Mouse (Mus musculus) layer of hippocampus, adult 2 months (tissue): Measurements from ENCODE around the gene Mosmo. TPM values are rescaled to one million over a fixed set of nuclear protein-coding genes. Genes with fewer than 3 reads are reported as not detected.

ENCODE experiments used
- DNase-seq, 2 experiments: peaks; one replicate each; pipeline ENCODE4 v3.0.0; 2022; ENCODE audit warnings: low spot score in 2 of 2
- H3K27ac ChIP-seq: fragments of 200-600 bp; 2 replicates; pipeline ENCODE4 v1.8.1; 2022
- H3K4me3 ChIP-seq: fragments of 200-600 bp; 2 replicates; pipeline ENCODE4 v1.8.1; 2022; ENCODE audit warnings: mild to moderate bottlenecking
- CTCF ChIP-seq: fragments of 200-600 bp; conservative IDR thresholded peaks from 2 replicates; pipeline ENCODE4 v1.8.1; 2022; ENCODE audit warnings: antibody characterized with exemption, mild to moderate bottlenecking, moderate library complexity
- long read RNA-seq, 2 experiments: library from polyadenylated mRNA; stranded (forward); transcript quantifications; one replicate each; pipeline ENCODE4 v2.0.0; 2021; ENCODE audit warnings: borderline mapping rate in 2 of 2
- total RNA-seq, 2 experiments: library from RNA; stranded (reverse); gene quantifications; 2 replicates each; pipeline ENCODE4 v1.2.3; 2021

Gene Mosmo
- 10 to 100 TPM; 93.5 to 99.0 TPM for total RNA-seq
- long read RNA-seq, experiment 1, full-length matches to known transcripts = 13 of 20 reads
- long read RNA-seq, experiment 1, partial matches to known transcripts = 4 of 20 reads
- long read RNA-seq, experiment 1, other reads (novel, unspliced or antisense) = 3 of 20 reads
- long read RNA-seq, experiment 2, full-length matches to known transcripts = 11 of 22 reads
- long read RNA-seq, experiment 2, partial matches to known transcripts = 1 of 22 reads
- long read RNA-seq, experiment 2, other reads (novel, unspliced or antisense) = 10 of 22 reads

DNA sequence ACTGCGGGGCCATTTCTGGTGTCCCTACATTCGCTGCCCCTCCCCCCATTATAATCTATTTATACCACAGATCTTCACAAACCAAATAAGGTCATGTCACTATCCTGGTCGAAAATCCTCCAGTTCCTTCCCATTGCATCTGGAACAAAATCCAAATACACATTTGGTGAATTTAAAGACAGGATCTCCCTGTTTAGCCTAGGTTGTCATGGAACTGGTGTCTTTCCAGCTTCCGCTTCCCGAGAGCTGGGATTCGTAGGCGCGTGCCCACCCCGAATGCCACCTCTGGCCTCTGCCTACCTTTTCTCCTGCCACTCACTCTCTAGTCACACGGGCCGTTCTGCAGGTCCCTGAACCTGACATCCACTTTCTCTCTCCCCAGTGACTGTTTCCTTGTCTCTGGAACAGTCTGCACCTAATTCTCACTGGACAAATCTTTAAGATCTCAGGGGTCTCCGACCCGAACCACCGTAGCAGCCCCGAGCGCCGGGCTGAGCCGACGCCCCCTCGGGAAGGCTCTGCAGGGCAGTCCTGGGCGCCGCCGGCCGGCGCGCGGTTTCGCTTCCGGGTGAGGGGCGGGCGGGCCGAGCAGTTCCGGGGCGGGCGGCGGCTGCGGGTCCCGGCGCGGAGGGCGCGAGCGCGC lies at the start of gene Mosmo:
Mosmo (plus strand) TSS at position 618 of the 643 bp plus-strand sequence.
- Histone ChIP-seq H3K4me3 (peak within 1 kb of the TSS; percentile 94), H3K27ac (peak within 1 kb of the TSS; percentile 95)
- TF ChIP-seq CTCF = no peak
- peak; percentile 21 to 72 for DNase-seq

DNA sequence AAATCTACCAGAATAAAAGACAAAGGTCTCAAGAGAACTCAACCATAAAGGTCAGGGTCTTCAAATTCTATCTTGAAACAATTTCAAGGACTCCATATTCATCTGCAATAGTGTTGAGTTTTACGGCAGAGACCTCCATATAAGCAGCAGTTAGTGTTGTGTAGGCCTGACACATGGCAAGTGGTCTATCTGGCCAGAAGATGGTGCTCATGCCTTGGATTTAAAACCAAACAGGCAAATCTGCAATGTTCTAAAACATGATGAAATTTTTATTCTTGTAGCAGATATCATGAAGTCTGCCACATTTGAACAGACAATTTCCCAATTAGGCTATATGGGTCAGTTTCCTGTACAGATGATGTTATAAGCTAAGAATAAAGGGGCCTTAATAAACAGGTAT lies 44.9 kb upstream of the Mosmo start:
- DNase-seq = peak; percentile 52 to 54
- Histone ChIP-seq H3K4me3 (no peak overlapping the region), H3K27ac (0 out of 2 replicates have a peak overlapping the region, but pooled peaks have one; percentile 36)
- peak; percentile 81 for TF ChIP-seq CTCF

DNA sequence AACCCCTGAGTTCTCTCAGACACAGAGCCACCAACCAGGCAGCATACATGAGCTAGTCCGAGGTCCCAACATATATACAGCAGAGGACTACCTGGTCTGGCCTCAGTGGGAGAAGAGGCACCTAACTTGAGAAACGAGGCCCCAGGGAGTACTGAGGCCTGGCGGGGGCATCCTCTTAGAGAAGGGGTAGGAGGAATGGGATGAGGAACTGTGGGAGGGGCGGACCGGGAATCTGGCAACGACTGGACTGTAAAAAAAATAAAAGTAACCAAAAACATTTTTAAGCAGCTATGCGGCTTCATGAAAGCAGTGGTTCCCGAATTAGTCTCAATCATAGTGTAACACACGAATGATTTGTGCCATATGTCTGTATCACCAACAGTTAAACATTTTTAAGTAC lies 43.1 kb upstream of the Mosmo start:
- DNase-seq = no peak
- Histone ChIP-seq H3K4me3 (peak overlapping the region; percentile 82), H3K27ac (peak overlapping the region; percentile 96)
- no peak for TF ChIP-seq CTCF

GRCm38 (mm10) chr7:120634711-120635361 lies 42.6 kb upstream of the Mosmo start, which contains the start of gene Uqcrc2:
Gene Uqcrc2, plus strand, starts transcription at chr7:120635176.
- H3K27ac ChIP-seq = peak within 1 kb of the TSS; percentile 96
- TF ChIP-seq CTCF = peak; percentile 84

DNA sequence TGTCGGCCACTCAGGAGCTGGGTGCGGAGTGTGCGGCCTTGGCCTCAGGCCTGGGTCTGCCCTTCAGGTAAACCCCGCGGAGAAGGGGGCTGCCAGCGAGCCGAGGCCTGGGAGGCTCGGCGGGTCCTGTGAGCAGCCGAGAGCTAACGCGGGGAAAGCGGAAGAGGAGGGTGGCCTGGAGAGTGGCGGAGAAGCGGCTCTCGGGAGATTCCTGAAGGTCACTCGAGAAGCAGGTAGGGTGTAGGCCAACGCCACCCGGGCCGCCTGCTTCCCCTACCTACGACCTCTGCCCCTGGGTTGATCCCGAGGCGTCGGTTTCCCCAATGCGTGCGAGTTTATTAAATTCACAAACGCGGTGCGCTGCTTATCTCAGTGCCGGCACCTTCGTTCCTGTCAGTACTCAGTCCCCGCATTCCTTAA lies 42.0 kb upstream of the Mosmo start:
- TF ChIP-seq CTCF = no peak

More at GRCm38 (mm10) chr7:120634711-120635361, 42.6 kb upstream of the Mosmo start, which contains the start of gene Uqcrc2:
- H3K4me3 ChIP-seq = peak within 1 kb of the TSS; percentile 82
- peak; percentile 82 to 87 for DNase-seq

DNA sequence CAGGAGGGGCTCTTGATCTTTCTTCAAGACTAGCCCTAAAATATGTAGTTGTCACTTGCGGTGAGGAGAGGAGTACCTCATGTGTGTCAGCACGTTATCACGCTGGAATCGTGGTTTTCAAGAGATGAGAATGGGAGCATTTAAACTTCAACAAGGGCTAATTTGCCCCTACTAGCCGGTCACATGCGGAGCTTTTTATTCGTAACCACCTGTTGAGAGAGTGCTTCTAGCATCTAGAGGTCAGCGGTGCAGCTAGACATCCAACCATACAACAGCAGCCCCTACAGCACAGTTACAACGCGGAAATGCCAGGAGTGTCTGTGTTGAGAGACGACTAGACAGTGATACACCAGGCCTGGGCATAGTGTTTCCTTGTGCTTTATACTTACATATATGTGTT lies 41.6 kb upstream of the Mosmo start:
- no peak for TF ChIP-seq CTCF
- no peak for DNase-seq
- H3K27ac ChIP-seq = peak overlapping the region; percentile 96
- peak overlapping the region; percentile 82 for H3K4me3 ChIP-seq

More for the DNA sequence above, 42.0 kb upstream of the Mosmo start:
- H3K27ac ChIP-seq = peak overlapping the region; percentile 96
- no peak for DNase-seq
- H3K4me3 ChIP-seq = peak overlapping the region; percentile 82

DNA sequence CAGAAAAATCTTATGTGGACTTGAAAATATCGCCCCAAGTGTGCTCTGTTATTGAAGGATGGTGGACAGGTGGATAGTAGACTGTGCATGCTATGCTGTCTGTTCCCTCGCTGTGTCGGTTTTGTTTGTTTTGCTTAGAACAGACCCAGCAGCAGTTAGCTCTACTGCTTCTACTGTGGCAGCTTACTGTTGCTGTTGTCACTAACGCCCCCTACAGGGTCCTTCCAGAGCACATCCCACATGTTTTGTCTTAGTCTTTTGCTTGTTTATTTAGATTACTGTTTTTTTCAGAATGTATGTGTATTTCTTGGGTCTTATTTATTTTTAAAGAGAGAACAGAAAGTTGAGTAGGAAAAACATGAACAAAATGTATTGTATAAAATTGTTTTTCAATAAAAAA lies 34.2 kb upstream of the Mosmo start:
- H3K4me3 ChIP-seq = no peak overlapping the region
- no peak for DNase-seq
- no peak overlapping the region for H3K27ac ChIP-seq
- peak; percentile 63 for TF ChIP-seq CTCF

DNA sequence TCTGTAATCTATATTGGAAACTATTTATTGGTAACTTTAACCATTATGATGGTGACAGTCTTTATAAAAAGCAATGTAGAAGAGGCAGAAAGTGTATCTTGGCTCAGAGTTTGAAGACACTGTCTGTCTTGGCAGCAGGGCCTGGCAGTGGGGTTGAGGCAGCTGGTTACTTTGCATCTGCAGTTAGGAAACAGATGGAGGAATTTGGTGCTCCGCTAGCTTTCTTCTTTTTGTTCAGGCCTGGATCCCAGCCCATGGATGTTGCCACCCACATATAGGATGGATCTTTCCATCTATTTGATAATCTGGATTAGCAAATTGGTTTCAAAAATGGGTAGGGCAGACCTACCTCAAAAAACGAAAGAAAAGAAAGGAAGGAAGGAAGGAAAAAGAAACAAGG lies 29.6 kb upstream of the Mosmo start:
- Histone ChIP-seq H3K4me3 (no peak overlapping the region), H3K27ac (peak overlapping the region; percentile 58; the same call in 1 of the 2 replicates)
- peak; percentile 56 to 78 for DNase-seq
- no peak for TF ChIP-seq CTCF

DNA sequence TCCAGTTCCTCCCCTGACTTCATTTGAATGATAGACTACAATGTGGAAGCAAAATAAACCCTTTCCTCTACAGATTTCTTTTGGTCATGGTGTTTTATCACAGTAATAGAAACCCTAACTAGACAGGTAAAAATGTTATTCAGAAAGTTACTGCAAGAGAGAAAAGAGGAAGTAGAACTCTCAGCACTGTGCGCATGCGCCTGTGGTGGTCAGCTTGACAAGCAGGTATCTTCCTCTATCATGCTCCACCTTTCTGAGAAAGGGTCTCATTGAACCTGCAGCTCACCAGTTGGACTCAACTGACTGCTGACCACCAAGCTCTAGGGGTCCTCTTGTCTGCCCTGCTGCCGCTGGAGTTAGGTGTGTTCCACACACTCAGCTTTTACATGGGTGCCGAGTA lies 15.3 kb upstream of the Mosmo start:
- TF ChIP-seq CTCF = no peak
- Histone ChIP-seq H3K27ac (no peak overlapping the region), H3K4me3 (no peak overlapping the region)
- DNase-seq = no peak

DNA sequence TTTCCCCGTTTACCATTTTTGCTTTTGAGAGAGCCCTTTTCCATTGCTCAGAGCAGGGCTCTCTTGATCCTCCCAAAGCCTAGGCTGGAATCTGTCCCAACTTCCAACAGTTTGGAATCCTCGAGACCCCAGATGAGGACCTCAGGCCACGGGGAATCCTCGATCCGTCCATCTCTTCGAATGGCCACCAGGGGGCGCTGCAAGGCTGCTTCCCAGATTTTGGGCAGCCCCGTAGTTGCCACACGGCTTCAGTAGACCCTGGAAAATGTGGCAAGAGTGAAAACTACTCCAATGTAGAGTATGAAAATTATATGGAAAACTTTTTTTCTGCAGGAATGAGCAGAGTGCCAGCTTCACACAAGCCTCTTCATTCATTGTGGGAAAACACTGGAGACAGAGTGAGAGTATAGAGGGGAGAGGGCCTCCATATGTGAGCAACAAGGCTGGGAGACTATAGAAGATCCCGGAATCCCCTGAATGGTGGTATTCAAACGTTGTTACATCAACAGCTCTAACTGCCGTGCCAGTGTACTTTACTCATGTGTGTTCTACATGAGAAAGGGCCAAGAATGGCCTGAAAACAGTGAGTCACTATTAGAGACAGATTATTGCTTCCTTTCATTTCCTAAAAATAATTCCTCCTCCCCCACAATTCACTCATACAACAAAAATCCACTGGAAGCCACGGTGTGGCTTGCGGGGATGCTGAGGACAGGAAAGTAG lies 7.1 kb upstream of the Mosmo start, which contains the start of gene Pdzd9:
Pdzd9 (minus strand) TSS at position 191 of the 723 bp plus-strand sequence.
- DNase-seq = peak; percentile 36 to 77
- TF ChIP-seq CTCF = peak; percentile 99
- Histone ChIP-seq H3K4me3 (no peak within 1 kb of the TSS), H3K27ac (no peak within 1 kb of the TSS)

DNA sequence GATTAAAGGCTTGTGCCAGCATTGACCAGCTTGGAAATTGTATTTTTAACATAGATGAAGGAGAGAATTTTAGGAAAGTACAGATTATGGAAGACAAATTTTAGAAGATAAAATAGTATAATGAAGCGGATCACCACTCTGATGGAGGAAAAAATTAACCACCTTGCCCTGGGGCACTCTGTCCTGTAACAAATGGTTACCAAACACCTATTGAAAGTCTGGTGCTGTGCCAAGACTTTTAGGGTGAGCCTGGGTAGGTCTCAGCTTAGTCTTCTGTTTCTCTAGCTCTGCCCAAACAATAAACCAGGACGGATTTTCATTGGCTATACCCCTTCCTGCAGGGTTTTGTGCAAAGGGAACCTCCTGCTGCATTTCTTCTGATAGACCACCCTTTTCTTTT lies 6.1 kb upstream of the Mosmo start:
- H3K4me3 ChIP-seq = no peak overlapping the region
- no peak for DNase-seq
- no peak for TF ChIP-seq CTCF
- H3K27ac ChIP-seq = no peak overlapping the region

GRCm38 (mm10) chr7:120677764-120678531 lies 530 bp downstream of the Mosmo start:
- Histone ChIP-seq H3K27ac (peak overlapping the region; percentile 95), H3K4me3 (peak overlapping the region; percentile 94)
- TF ChIP-seq CTCF = no peak
- DNase-seq = peak in 1 of 2 experiments; percentile 35
